9 mouse cellular contexts compared by ENCODE assay signal in the genomic region with DNA sequence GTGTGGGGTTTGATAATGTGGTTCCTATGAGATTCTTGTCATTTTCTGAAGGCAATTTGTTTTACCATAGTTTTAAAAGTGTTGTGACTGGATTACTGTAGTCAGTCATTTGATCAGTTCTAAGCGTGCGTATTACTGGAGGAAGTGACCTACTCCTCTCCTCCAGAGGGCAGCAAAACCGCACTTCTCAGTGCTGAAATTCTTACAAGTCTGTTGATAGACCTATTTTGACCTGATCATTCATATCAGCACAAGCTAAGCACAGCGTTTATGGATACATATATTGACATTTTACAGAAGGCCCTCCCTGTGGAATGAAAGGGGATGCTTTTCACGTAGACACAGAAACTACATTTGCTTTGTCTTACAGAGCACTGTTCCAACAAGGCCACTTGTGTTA.
A peak's percentile ranks its signal among the peaks of the same experiment; 100 is the strongest.
DNase-seq lines count a peak whose midpoint lies in the region; ATAC-seq lines count a peak whose summit lies in the region.
"Had no signal": no experiment of that assay in that cellular context is flagged by ENCODE, and none has a peak within 500 bp of the region (broad histone marks: within the 10 kb centered on the region; RNA-seq: fewer than 3 reads in every experiment).

No protein-coding gene starts in this region.

- no peak overlapping the region for H3K27ac ChIP-seq in liver, embryonic 12.5 days
- H3K27ac ChIP-seq in midbrain, embryonic 16.5 days (ENCODE audit: low read length) = no peak overlapping the region
- H3K27ac ChIP-seq: lung, embryonic 15.5 days had no signal

- H3K4me1 ChIP-seq in liver, embryonic 12.5 days = no peaks in the 10 kb centered on the region
- H3K4me1 ChIP-seq in midbrain, embryonic 16.5 days (ENCODE audit: control insufficient read depth, insufficient read depth, low read length) = no peaks in the 10 kb centered on the region
- H3K4me1 ChIP-seq: lung, embryonic 15.5 days had no signal

- H3K4me2 ChIP-seq in liver, embryonic 12.5 days = no peak overlapping the region
- no peak overlapping the region for H3K4me2 ChIP-seq in midbrain, embryonic 16.5 days (ENCODE audit: low read length)
- H3K4me2 ChIP-seq: lung, embryonic 15.5 days had no signal

- no peak overlapping the region for H3K4me3 ChIP-seq in liver, embryonic 12.5 days
- no peak overlapping the region for H3K4me3 ChIP-seq in midbrain, embryonic 16.5 days (ENCODE audit: low read depth, low read length)
- H3K4me3 ChIP-seq: lung, embryonic 15.5 days had no signal

- ATAC-seq in liver, embryonic 12.5 days = no peak
- ATAC-seq in midbrain, embryonic 16.5 days = peak; percentile 73

- no peaks in the 10 kb centered on the region for H3K36me3 ChIP-seq in liver, embryonic 12.5 days
- H3K36me3 ChIP-seq in midbrain, embryonic 16.5 days (ENCODE audit: control insufficient read depth, insufficient read depth, low read length) = no peaks in the 10 kb centered on the region
- H3K36me3 ChIP-seq: lung, embryonic 15.5 days had no signal

- no peak overlapping the region for H3K9ac ChIP-seq in liver, embryonic 12.5 days
- no peak overlapping the region for H3K9ac ChIP-seq in midbrain, embryonic 16.5 days (ENCODE audit: low read depth, low read length)
- H3K9ac ChIP-seq: lung, embryonic 15.5 days had no signal

- WGBS in liver, embryonic 12.5 days (ENCODE audit: insufficient replicate concordance) = 33% methylated on average over 5 of the region's 5 CpGs
- WGBS in midbrain, embryonic 16.5 days = 43% methylated on average over 5 of the region's 5 CpGs

- peak; percentile 64 to 70 for DNase-seq in cerebellum, postnatal 10 days
- DNase-seq in cerebellum, adult 9-10 months = no peak
- DNase-seq in liver = peak; percentile 13
- peak; percentile 42 for DNase-seq in c-Kit-positive CD71-negative TER-119-negative erythroid progenitor cells, embryonic 14.5 days (ENCODE audit: low read depth)
- peak; percentile 60 for DNase-seq in induced T-regulatory cell, adult 2 months (ENCODE audit: low read depth)
- no peak for DNase-seq in spleen, postnatal 36 days (ENCODE audit: low spot score in 2 of 2)

- H3K9me3 ChIP-seq in liver, embryonic 12.5 days (replicated peaks) = no peaks in the 10 kb centered on the region
- H3K9me3 ChIP-seq in midbrain, embryonic 16.5 days (replicated peaks; ENCODE audit: control insufficient read depth, low read length, poor library complexity, severe bottlenecking) = no peaks in the 10 kb centered on the region
- H3K9me3 ChIP-seq: lung, embryonic 15.5 days had no signal

- no peaks in the 10 kb centered on the region for H3K27me3 ChIP-seq in liver, embryonic 12.5 days (replicated peaks)
- H3K27me3 ChIP-seq in midbrain, embryonic 16.5 days (ENCODE audit: control insufficient read depth, insufficient read depth, low read depth, low read length) = no peaks in the 10 kb centered on the region
- H3K27me3 ChIP-seq: lung, embryonic 15.5 days had no signal

Comparison
In these comparisons a context has a peak if more than half of its experiments do, and no peak if none do; other contexts are left out.
1. DNase-seq: peak in cerebellum, postnatal 10 days (2 of 2), liver (single experiment), c-Kit-positive CD71-negative TER-119-negative erythroid progenitor cells, embryonic 14.5 days (single experiment) and induced T-regulatory cell, adult 2 months (single experiment); none in cerebellum, adult 9-10 months (single experiment) and spleen, postnatal 36 days (0 of 2).